Mouse (Mus musculus): Measurements from ENCODE around the gene Slc7a6os. TPM values are rescaled to one million over a fixed set of nuclear protein-coding genes. Genes with fewer than 3 reads are reported as not detected.

The Slc7a6os gene
- polyA plus RNA-seq (2014; fragmentation: Nextera tagmentation; extraction: Ambion mirVana): 18.7 and 20.9 TPM in 2 replicates

DNA sequence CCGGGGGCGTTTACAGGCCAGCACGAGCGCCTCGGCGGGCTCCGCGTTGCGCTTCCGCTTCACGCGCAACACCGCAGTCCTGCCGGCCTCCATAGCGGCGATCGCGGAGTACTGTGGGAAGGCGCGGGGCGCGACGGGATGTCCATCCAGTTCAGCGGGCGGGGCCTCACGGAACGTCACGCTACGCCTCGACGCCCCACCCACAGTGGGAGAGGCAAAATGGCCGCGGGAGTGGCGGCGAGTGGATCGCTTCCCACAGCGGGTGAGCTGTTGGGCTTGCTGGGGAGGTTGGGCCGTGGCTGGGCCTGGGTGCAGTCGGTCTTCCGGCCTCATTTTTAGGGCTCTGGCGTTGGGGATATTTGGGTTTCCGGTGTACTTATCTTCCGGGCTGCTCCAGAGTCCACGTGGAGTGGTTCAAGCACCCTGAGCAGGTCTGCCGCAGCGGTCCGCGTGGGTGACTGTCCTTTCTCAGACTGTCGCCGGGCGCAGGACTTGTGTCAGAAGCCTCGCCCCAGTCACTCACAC is at the start of gene Slc7a6os, which contains the start of gene Prmt7:
Slc7a6os (minus strand) TSS at position 115 of the 525 bp plus-strand sequence.
Prmt7 (plus strand) TSS at position 116 of the 525 bp plus-strand sequence.
- Histone ChIP-seq H3K4me1 (ENCODE audit: control insufficient read depth in 2 of 2, insufficient read depth in 2 of 2, low read length in 2 of 2) (peaks cover 0 to 11% of the 10 kb centered on the region in 2 experiments; a peak in 2 of 4 replicates), H3K36me3 (ENCODE audit: control insufficient read depth, insufficient read depth, low read length) (peaks cover 53% of the 10 kb centered on the region), H3K4me3 (ENCODE audit: control insufficient read depth in 1 of 2, insufficient read depth in 1 of 2, low read depth in 1 of 2, low read length in 2 of 2) (peak within 1 kb of the TSS; percentile 69 to 71), H3K4me2 (ENCODE audit: low read length) (peak within 1 kb of the TSS; percentile 72), H3K27me3 (ENCODE audit: control insufficient read depth, insufficient read depth, low read length) (no peaks in the 10 kb centered on the region), H3K27ac (replicated peaks in 1 of 2; ENCODE audit: control insufficient read depth in 1 of 2, insufficient read depth in 1 of 2, low read depth in 2 of 2, low read length in 2 of 2) (peak within 1 kb of the TSS; percentile 78 to 86), H3K9me3 (ENCODE audit: control insufficient read depth, low read length) (no peaks in the 10 kb centered on the region), H3K9ac (ENCODE audit: low read length) (peak within 1 kb of the TSS; percentile 87)
- WGBS: under 1% methylated on average over 52 of the region's 52 CpGs
- ATAC-seq (ENCODE audit: insufficient number of reproducible peaks, insufficient read depth, low FRiP score, low read depth): peak; percentile 97

DNA sequence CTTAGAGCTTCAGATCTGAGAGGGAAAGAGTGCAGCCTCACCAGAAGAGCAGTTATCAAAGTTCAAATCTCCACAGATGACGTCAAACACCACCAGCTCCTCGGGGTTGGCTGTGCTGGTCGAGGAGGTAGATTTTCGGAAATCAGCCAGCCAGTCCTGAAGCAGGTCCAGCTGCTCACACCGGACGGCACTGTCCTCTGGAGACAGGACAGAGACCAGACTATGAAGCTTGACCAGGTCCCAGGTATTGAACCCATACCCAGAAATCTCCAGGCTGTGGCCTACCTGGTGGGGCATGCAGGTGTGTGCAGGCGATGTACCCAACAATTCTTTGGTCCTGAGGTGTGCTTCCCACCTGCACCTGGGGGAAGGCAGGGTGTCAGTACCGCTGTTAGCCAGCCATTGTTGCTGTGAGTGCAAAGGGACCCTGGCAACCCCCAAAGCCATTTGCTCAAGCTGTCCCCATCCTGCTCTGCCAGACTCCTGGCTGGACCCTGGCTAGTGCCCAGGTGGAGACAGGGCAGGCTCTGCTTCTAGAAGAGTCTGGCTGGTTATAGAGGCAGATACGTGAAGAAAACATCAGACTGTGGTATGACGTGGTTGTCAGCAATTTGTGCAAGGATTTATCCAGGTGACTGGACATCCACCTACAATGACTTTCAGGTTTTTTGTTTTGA is 49.0 kb upstream of the Slc7a6os start:
- Histone ChIP-seq H3K27ac (replicated peaks in 1 of 2; ENCODE audit: control insufficient read depth in 1 of 2, insufficient read depth in 1 of 2, low read depth in 2 of 2, low read length in 2 of 2) (no peak overlapping the region), H3K27me3 (ENCODE audit: control insufficient read depth, insufficient read depth, low read length) (no peaks in the 10 kb centered on the region), H3K9me3 (ENCODE audit: control insufficient read depth, low read length) (no peaks in the 10 kb centered on the region), H3K4me3 (ENCODE audit: control insufficient read depth in 1 of 2, insufficient read depth in 1 of 2, low read depth in 1 of 2, low read length in 2 of 2) (no peak overlapping the region), H3K4me2 (ENCODE audit: low read length) (no peak overlapping the region), H3K4me1 (ENCODE audit: control insufficient read depth in 2 of 2, insufficient read depth in 2 of 2, low read length in 2 of 2) (peaks cover 22 to 29% of the 10 kb centered on the region in 2 experiments), H3K36me3 (ENCODE audit: control insufficient read depth, insufficient read depth, low read length) (peaks cover 9% of the 10 kb centered on the region; the same call in 1 of the 2 replicates), H3K9ac (ENCODE audit: low read length) (no peak overlapping the region)
- no peak for ATAC-seq (ENCODE audit: insufficient number of reproducible peaks, insufficient read depth, low FRiP score, low read depth)
- 86% methylated on average over 10 of the region's 10 CpGs for WGBS

GRCm38 (mm10) chr8:106258169-106258568 is 47.4 kb upstream of the Slc7a6os start:
- no peaks in the 10 kb centered on the region for H3K9me3 ChIP-seq (ENCODE audit: control insufficient read depth, low read length)
- H3K4me3 ChIP-seq (ENCODE audit: control insufficient read depth in 1 of 2, insufficient read depth in 1 of 2, low read depth in 1 of 2, low read length in 2 of 2): no peak overlapping the region
- 58% methylated on average over 1 of the region's 1 CpGs for WGBS
- no peak overlapping the region for H3K27ac ChIP-seq (replicated peaks in 1 of 2; ENCODE audit: control insufficient read depth in 1 of 2, insufficient read depth in 1 of 2, low read depth in 2 of 2, low read length in 2 of 2)
- H3K4me2 ChIP-seq (ENCODE audit: low read length): no peak overlapping the region
- ATAC-seq (ENCODE audit: insufficient number of reproducible peaks, insufficient read depth, low FRiP score, low read depth): no peak
- H3K4me1 ChIP-seq (ENCODE audit: control insufficient read depth in 2 of 2, insufficient read depth in 2 of 2, low read length in 2 of 2): peaks cover 17 to 26% of the 10 kb centered on the region in 2 experiments
- H3K36me3 ChIP-seq (ENCODE audit: control insufficient read depth, insufficient read depth, low read length): peaks cover 15% of the 10 kb centered on the region
- no peak overlapping the region for H3K9ac ChIP-seq (ENCODE audit: low read length)
- no peaks in the 10 kb centered on the region for H3K27me3 ChIP-seq (ENCODE audit: control insufficient read depth, insufficient read depth, low read length)

- no peak overlapping the region for H3K4me3 ChIP-seq (ENCODE audit: control insufficient read depth in 1 of 2, insufficient read depth in 1 of 2, low read depth in 1 of 2, low read length in 2 of 2)
- 51% methylated on average over 4 of the region's 4 CpGs for WGBS
- peaks cover 78% of the 10 kb centered on the region for H3K36me3 ChIP-seq (ENCODE audit: control insufficient read depth, insufficient read depth, low read length)
- H3K27ac ChIP-seq (replicated peaks in 1 of 2; ENCODE audit: control insufficient read depth in 1 of 2, insufficient read depth in 1 of 2, low read depth in 2 of 2, low read length in 2 of 2): no peak overlapping the region
- no peaks in the 10 kb centered on the region for H3K9me3 ChIP-seq (ENCODE audit: control insufficient read depth, low read length)
- H3K27me3 ChIP-seq (ENCODE audit: control insufficient read depth, insufficient read depth, low read length): no peaks in the 10 kb centered on the region
- H3K4me1 ChIP-seq (ENCODE audit: control insufficient read depth in 2 of 2, insufficient read depth in 2 of 2, low read length in 2 of 2): peaks cover 5 to 8% of the 10 kb centered on the region in 2 experiments; a peak in 3 of 4 replicates
- no peak overlapping the region for H3K4me2 ChIP-seq (ENCODE audit: low read length)
- no peak for ATAC-seq (ENCODE audit: insufficient number of reproducible peaks, insufficient read depth, low FRiP score, low read depth)
- no peak overlapping the region for H3K9ac ChIP-seq (ENCODE audit: low read length)
Measured at GRCm38 (mm10) chr8:106250186-106250585, 39.5 kb upstream of the Slc7a6os start.

DNA sequence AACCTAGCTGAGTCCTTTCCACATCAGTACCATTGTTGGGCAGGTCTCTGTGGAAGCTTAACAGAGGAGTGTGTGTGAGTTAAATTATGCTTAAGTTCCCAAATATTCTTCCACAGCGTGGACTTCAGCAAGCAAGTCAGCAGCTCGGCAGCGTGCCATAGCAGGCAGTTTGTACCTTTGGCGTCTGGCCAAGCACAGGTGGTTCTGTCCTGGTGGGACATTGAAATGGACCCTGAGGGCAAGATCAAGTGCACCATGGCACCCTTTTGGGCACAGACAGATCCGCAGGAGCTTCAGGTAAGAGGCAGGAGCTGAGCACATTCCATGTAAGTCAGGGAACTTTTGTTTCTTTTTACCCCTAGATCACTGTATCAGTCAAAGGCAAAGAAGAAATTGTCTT is 26.4 kb upstream of the Slc7a6os start:
- Histone ChIP-seq H3K4me2 (ENCODE audit: low read length) (no peak overlapping the region), H3K27me3 (ENCODE audit: control insufficient read depth, insufficient read depth, low read length) (no peaks in the 10 kb centered on the region), H3K4me1 (ENCODE audit: control insufficient read depth in 2 of 2, insufficient read depth in 2 of 2, low read length in 2 of 2) (no peaks in the 10 kb centered on the region), H3K4me3 (ENCODE audit: control insufficient read depth in 1 of 2, insufficient read depth in 1 of 2, low read depth in 1 of 2, low read length in 2 of 2) (no peak overlapping the region), H3K36me3 (ENCODE audit: control insufficient read depth, insufficient read depth, low read length) (peaks cover 77% of the 10 kb centered on the region), H3K9me3 (ENCODE audit: control insufficient read depth, low read length) (no peaks in the 10 kb centered on the region), H3K9ac (ENCODE audit: low read length) (no peak overlapping the region), H3K27ac (replicated peaks in 1 of 2; ENCODE audit: control insufficient read depth in 1 of 2, insufficient read depth in 1 of 2, low read depth in 2 of 2, low read length in 2 of 2) (no peak overlapping the region)
- ATAC-seq (ENCODE audit: insufficient number of reproducible peaks, insufficient read depth, low FRiP score, low read depth): no peak
- WGBS: 87% methylated on average over 5 of the region's 5 CpGs

DNA sequence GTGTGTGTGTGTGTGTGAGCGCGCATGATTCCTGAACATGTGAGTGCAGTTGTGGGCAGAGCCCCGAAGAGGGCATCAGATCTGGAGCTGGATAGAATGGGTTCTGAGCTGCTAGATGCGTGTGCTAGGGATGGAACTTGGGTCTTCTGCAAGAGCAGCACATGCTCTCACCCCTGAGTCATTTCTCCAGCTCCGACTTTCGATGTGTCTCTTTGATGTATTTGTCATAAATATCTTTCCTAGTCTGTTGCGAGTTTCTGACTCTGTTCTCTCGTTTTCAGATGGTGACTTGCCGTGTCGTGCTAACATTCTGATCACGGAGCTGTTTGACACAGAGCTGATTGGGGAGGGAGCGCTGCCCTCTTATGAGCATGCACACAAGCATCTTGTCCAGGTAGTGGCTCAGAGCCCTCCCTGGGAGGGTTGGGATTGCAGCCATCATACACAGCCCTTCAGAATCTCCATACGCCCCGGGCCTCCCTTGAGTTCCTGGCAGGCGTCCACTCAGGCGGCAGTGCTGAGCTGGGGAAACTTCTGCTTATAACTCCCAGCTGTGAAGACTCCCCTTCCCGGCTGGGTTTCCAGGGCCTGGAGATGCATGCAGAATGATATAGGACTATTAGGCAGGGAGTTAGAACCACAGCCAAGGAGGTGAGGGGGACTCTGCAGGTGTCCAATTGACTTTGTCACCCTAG is 24.0 kb upstream of the Slc7a6os start:
- Histone ChIP-seq H3K4me3 (ENCODE audit: control insufficient read depth in 1 of 2, insufficient read depth in 1 of 2, low read depth in 1 of 2, low read length in 2 of 2) (no peak overlapping the region), H3K9ac (ENCODE audit: low read length) (no peak overlapping the region), H3K27me3 (ENCODE audit: control insufficient read depth, insufficient read depth, low read length) (no peaks in the 10 kb centered on the region), H3K9me3 (ENCODE audit: control insufficient read depth, low read length) (no peaks in the 10 kb centered on the region), H3K4me1 (ENCODE audit: control insufficient read depth in 2 of 2, insufficient read depth in 2 of 2, low read length in 2 of 2) (no peaks in the 10 kb centered on the region), H3K36me3 (ENCODE audit: control insufficient read depth, insufficient read depth, low read length) (peaks cover 78% of the 10 kb centered on the region), H3K27ac (replicated peaks in 1 of 2; ENCODE audit: control insufficient read depth in 1 of 2, insufficient read depth in 1 of 2, low read depth in 2 of 2, low read length in 2 of 2) (no peak overlapping the region), H3K4me2 (ENCODE audit: low read length) (no peak overlapping the region)
- 78% methylated on average over 17 of the region's 17 CpGs for WGBS
- no peak for ATAC-seq (ENCODE audit: insufficient number of reproducible peaks, insufficient read depth, low FRiP score, low read depth)

DNA sequence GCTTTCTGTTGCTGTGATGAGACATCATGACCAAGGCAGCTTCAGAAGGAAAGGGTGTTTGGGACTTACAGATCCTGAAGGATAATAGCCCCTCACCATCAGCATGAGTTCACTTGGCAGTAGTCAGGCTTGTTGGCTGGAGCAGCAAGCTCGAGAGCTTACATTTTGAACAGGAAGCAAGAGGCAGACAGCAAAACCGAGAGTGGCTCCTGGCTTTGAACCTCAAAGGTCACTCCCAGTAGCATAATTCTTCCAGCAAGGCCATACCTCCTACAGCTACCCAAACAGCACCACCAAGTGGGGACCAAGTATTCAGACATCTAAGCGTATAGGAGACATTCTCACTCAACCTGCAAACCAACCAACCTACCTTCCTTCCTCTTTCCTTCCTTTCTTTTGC is 22.0 kb upstream of the Slc7a6os start:
- Histone ChIP-seq H3K27ac (replicated peaks in 1 of 2; ENCODE audit: control insufficient read depth in 1 of 2, insufficient read depth in 1 of 2, low read depth in 2 of 2, low read length in 2 of 2) (no peak overlapping the region), H3K27me3 (ENCODE audit: control insufficient read depth, insufficient read depth, low read length) (no peaks in the 10 kb centered on the region), H3K9me3 (ENCODE audit: control insufficient read depth, low read length) (no peaks in the 10 kb centered on the region), H3K36me3 (ENCODE audit: control insufficient read depth, insufficient read depth, low read length) (peaks cover 78% of the 10 kb centered on the region), H3K4me1 (ENCODE audit: control insufficient read depth in 2 of 2, insufficient read depth in 2 of 2, low read length in 2 of 2) (no peaks in the 10 kb centered on the region), H3K9ac (ENCODE audit: low read length) (no peak overlapping the region), H3K4me2 (ENCODE audit: low read length) (no peak overlapping the region), H3K4me3 (ENCODE audit: control insufficient read depth in 1 of 2, insufficient read depth in 1 of 2, low read depth in 1 of 2, low read length in 2 of 2) (no peak overlapping the region)
- WGBS: 72% methylated on average over 3 of the region's 3 CpGs
- no peak for ATAC-seq (ENCODE audit: insufficient number of reproducible peaks, insufficient read depth, low FRiP score, low read depth)

All from heart, embryonic 14.5 days (tissue).